Mouse (Mus musculus): Measurements from ENCODE around the gene Dusp8. TPM values are rescaled to one million over a fixed set of nuclear protein-coding genes. Genes with fewer than 3 reads are reported as not detected.

Dusp8 gene
- polyA plus RNA-seq, 2 experiments = 3.5 to 4.1 TPM

GRCm38 (mm10) chr7:142071717-142072116 is 23.9 kb downstream of the Dusp8 start:
- H3K27ac ChIP-seq (replicated peaks; ENCODE audit: low read depth, low read length) = no peak overlapping the region
- H3K9me3 ChIP-seq (ENCODE audit: control insufficient read depth, low read length) = no peaks in the 10 kb centered on the region
- no peak overlapping the region for H3K4me2 ChIP-seq (replicated peaks; ENCODE audit: low read depth, low read length, severe bottlenecking)
- ATAC-seq (ENCODE audit: low FRiP score, low read depth) (no peak), DNase-seq (ENCODE audit: low spot score) (no peak)
- peaks cover 7% of the 10 kb centered on the region for H3K27me3 ChIP-seq (ENCODE audit: control insufficient read depth, insufficient read depth, low read length)
- H3K4me3 ChIP-seq (replicated peaks; ENCODE audit: low read length) = no peak overlapping the region
- TF ChIP-seq POLR2A (IDR thresholded peaks at IDR 0.05; ENCODE audit: borderline replicate concordance, extremely low read depth, insufficient read depth, insufficient read length) = no peak
- no peaks in the 10 kb centered on the region for H3K4me1 ChIP-seq (ENCODE audit: control insufficient read depth, insufficient read depth, low read length)
- H3K9ac ChIP-seq (ENCODE audit: low read depth, low read length, severe bottlenecking) = no peak overlapping the region
- no peaks in the 10 kb centered on the region for H3K36me3 ChIP-seq (ENCODE audit: control insufficient read depth, insufficient read depth, low read length)

GRCm38 (mm10) chr7:142071212-142071578 is 24.4 kb downstream of the Dusp8 start:
- WGBS = 11% methylated on average over 9 of the region's 10 CpGs
- Histone ChIP-seq H3K9me3 (ENCODE audit: control insufficient read depth, low read length) (no peaks in the 10 kb centered on the region), H3K4me3 (replicated peaks; ENCODE audit: low read length) (no peak overlapping the region), H3K27me3 (ENCODE audit: control insufficient read depth, insufficient read depth, low read length) (peaks cover 7% of the 10 kb centered on the region), H3K4me1 (ENCODE audit: control insufficient read depth, insufficient read depth, low read length) (no peaks in the 10 kb centered on the region), H3K36me3 (ENCODE audit: control insufficient read depth, insufficient read depth, low read length) (no peaks in the 10 kb centered on the region), H3K9ac (ENCODE audit: low read depth, low read length, severe bottlenecking) (no peak overlapping the region), H3K4me2 (replicated peaks; ENCODE audit: low read depth, low read length, severe bottlenecking) (no peak overlapping the region), H3K27ac (replicated peaks; ENCODE audit: low read depth, low read length) (no peak overlapping the region)
- DNase-seq (ENCODE audit: low spot score) (no peak), ATAC-seq (ENCODE audit: low FRiP score, low read depth) (no peak)
- no peak for TF ChIP-seq POLR2A (IDR thresholded peaks at IDR 0.05; ENCODE audit: borderline replicate concordance, extremely low read depth, insufficient read depth, insufficient read length)

- ATAC-seq (ENCODE audit: low FRiP score, low read depth) = peak; percentile 53; the same call in 1 of the 2 replicates
- no peaks in the 10 kb centered on the region for H3K9me3 ChIP-seq (ENCODE audit: control insufficient read depth, low read length)
- peaks cover 7% of the 10 kb centered on the region for H3K27me3 ChIP-seq (ENCODE audit: control insufficient read depth, insufficient read depth, low read length)
- 17% methylated on average over 13 of the region's 13 CpGs for WGBS
- H3K36me3 ChIP-seq (ENCODE audit: control insufficient read depth, insufficient read depth, low read length) = no peaks in the 10 kb centered on the region
- H3K4me1 ChIP-seq (ENCODE audit: control insufficient read depth, insufficient read depth, low read length) = no peaks in the 10 kb centered on the region
- H3K4me3 ChIP-seq (replicated peaks; ENCODE audit: low read length) = no peak overlapping the region
- DNase-seq (ENCODE audit: low spot score) = peak; percentile 41
- no peak overlapping the region for H3K9ac ChIP-seq (ENCODE audit: low read depth, low read length, severe bottlenecking)
- no peak for TF ChIP-seq POLR2A (IDR thresholded peaks at IDR 0.05; ENCODE audit: borderline replicate concordance, extremely low read depth, insufficient read depth, insufficient read length)
- H3K27ac ChIP-seq (replicated peaks; ENCODE audit: low read depth, low read length) = no peak overlapping the region
- H3K4me2 ChIP-seq (replicated peaks; ENCODE audit: low read depth, low read length, severe bottlenecking) = no peak overlapping the region
Measured at GRCm38 (mm10) chr7:142070458-142071211, 25.0 kb downstream of the Dusp8 start.

- WGBS = 62% methylated on average over 4 of the region's 4 CpGs
- no peaks in the 10 kb centered on the region for H3K36me3 ChIP-seq (ENCODE audit: control insufficient read depth, insufficient read depth, low read length)
- ATAC-seq (ENCODE audit: low FRiP score, low read depth) = no peak
Measured at GRCm38 (mm10) chr7:142068429-142068828, 27.2 kb downstream of the Dusp8 start.

GRCm38 (mm10) chr7:142060931-142061565 is 34.6 kb downstream of the Dusp8 start, which contains the start of gene Mob2:
Mob2 (minus strand) TSS chr7:142061065.
- Histone ChIP-seq H3K27ac (replicated peaks; ENCODE audit: low read depth, low read length) (peak within 1 kb of the TSS; percentile 77), H3K4me1 (ENCODE audit: control insufficient read depth, insufficient read depth, low read length) (peaks cover 15% of the 10 kb centered on the region), H3K27me3 (ENCODE audit: control insufficient read depth, insufficient read depth, low read length) (no peaks in the 10 kb centered on the region), H3K4me3 (replicated peaks; ENCODE audit: low read length) (peak within 1 kb of the TSS; percentile 94), H3K9me3 (ENCODE audit: control insufficient read depth, low read length) (no peaks in the 10 kb centered on the region), H3K9ac (ENCODE audit: low read depth, low read length, severe bottlenecking) (peak within 1 kb of the TSS; percentile 93), H3K36me3 (ENCODE audit: control insufficient read depth, insufficient read depth, low read length) (no peaks in the 10 kb centered on the region), H3K4me2 (replicated peaks; ENCODE audit: low read depth, low read length, severe bottlenecking) (peak within 1 kb of the TSS; percentile 90)
- DNase-seq (ENCODE audit: low spot score) (peak; percentile 86), ATAC-seq (ENCODE audit: low FRiP score, low read depth) (peak; percentile 94)
- WGBS = under 1% methylated on average over 48 of the region's 49 CpGs
- TF ChIP-seq POLR2A (IDR thresholded peaks at IDR 0.05; ENCODE audit: borderline replicate concordance, extremely low read depth, insufficient read depth, insufficient read length) = peak; percentile 82; the same call in 1 of the 2 replicates

More at GRCm38 (mm10) chr7:142068429-142068828, 27.2 kb downstream of the Dusp8 start:
- H3K4me1 ChIP-seq (ENCODE audit: control insufficient read depth, insufficient read depth, low read length) = no peaks in the 10 kb centered on the region
- H3K4me2 ChIP-seq (replicated peaks; ENCODE audit: low read depth, low read length, severe bottlenecking) = no peak overlapping the region
- H3K27ac ChIP-seq (replicated peaks; ENCODE audit: low read depth, low read length) = no peak overlapping the region
- no peaks in the 10 kb centered on the region for H3K9me3 ChIP-seq (ENCODE audit: control insufficient read depth, low read length)
- DNase-seq (ENCODE audit: low spot score) = no peak
- peaks cover 7% of the 10 kb centered on the region; the same call in 1 of the 2 replicates for H3K27me3 ChIP-seq (ENCODE audit: control insufficient read depth, insufficient read depth, low read length)
- no peak overlapping the region for H3K9ac ChIP-seq (ENCODE audit: low read depth, low read length, severe bottlenecking)
- TF ChIP-seq POLR2A (IDR thresholded peaks at IDR 0.05; ENCODE audit: borderline replicate concordance, extremely low read depth, insufficient read depth, insufficient read length) = no peak
- H3K4me3 ChIP-seq (replicated peaks; ENCODE audit: low read length) = no peak overlapping the region

Measured in limb, embryonic 14.5 days (tissue).